Mouse (Mus musculus): Measurements from ENCODE around the gene Baiap2l1.

DNA sequence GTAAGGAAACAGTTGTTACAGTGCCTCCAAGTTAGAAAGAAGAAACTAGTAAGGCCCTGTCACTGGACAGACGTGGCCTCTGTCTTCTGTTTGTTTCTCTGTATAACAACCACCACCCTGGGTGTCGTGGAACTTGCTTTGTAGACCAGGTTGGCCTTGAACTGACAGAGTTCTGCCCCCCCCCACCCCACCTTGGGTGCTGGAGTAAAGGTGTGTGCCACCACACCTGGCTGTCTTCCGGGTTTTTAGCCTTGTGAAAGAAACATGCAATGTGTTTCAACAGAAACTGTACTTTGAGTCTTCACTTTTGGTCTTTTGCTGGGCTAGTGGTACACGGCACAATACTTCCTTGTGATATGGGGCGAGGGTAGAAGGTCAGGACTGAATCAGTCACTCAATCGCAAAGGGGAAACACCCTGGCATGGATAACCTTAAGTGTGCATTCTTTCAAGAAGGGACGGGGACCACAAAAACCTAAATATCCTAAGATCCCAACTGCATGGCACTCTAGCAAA, 61.8 kb downstream of the Baiap2l1 start:
- no peak for TF ChIP-seq EP300 (IDR thresholded peaks at IDR 0.05; ENCODE audit: low read depth)
- no peak for TF ChIP-seq CTCF (IDR thresholded peaks at IDR 0.05; ENCODE audit: low read depth)

Data from heart, postnatal 0 days (tissue).